Mouse (Mus musculus): Measurements from ENCODE around the gene Klk12. TPM values are rescaled to one million over a fixed set of nuclear protein-coding genes. Genes with fewer than 3 reads are reported as not detected.

The Klk12 gene
- polyA plus RNA-seq, 1 experiment: not detected

GRCm38 (mm10) chr7:43778176-43778970 lies 9.7 kb downstream of the Klk12 start:
- H3K4me3 ChIP-seq (ENCODE audit: extremely low read depth, insufficient read depth, insufficient read length): no peak overlapping the region
- H3K4me1 ChIP-seq (ENCODE audit: control insufficient read depth, insufficient read depth, insufficient read length): peaks cover 2% of the 10 kb centered on the region
- no peak overlapping the region for H3K27ac ChIP-seq (ENCODE audit: insufficient read depth, low read length)
- 85% methylated on average over 10 of the region's 10 CpGs for WGBS
- DNase-seq (ENCODE audit: low read depth in 1 of 2, low spot score in 2 of 2): no peak
- no peaks in the 10 kb centered on the region for H3K36me3 ChIP-seq (ENCODE audit: control insufficient read depth, insufficient read depth, low read length)
- TF ChIP-seq POLR2A (IDR thresholded peaks at IDR 0.05; ENCODE audit: low read depth, low read length): no peak
- no peak for TF ChIP-seq CTCF (IDR thresholded peaks at IDR 0.05; ENCODE audit: extremely low read depth, insufficient read depth, insufficient read length, insufficient replicate concordance)
- H3K27me3 ChIP-seq (ENCODE audit: control insufficient read depth, insufficient read depth, low read length): no peaks in the 10 kb centered on the region

GRCm38 (mm10) chr7:43780241-43780640 lies 11.5 kb downstream of the Klk12 start:
- Histone ChIP-seq H3K36me3 (ENCODE audit: control insufficient read depth, insufficient read depth, low read length) (no peaks in the 10 kb centered on the region), H3K27ac (ENCODE audit: insufficient read depth, low read length) (no peak overlapping the region), H3K4me1 (ENCODE audit: control insufficient read depth, insufficient read depth, insufficient read length) (peaks cover 2% of the 10 kb centered on the region), H3K4me3 (ENCODE audit: extremely low read depth, insufficient read depth, insufficient read length) (no peak overlapping the region), H3K27me3 (ENCODE audit: control insufficient read depth, insufficient read depth, low read length) (no peaks in the 10 kb centered on the region)
- WGBS: 71% methylated on average over 6 of the region's 6 CpGs
- DNase-seq (ENCODE audit: low read depth in 1 of 2, low spot score in 2 of 2): no peak
- no peak for TF ChIP-seq CTCF (IDR thresholded peaks at IDR 0.05; ENCODE audit: extremely low read depth, insufficient read depth, insufficient read length, insufficient replicate concordance)

- 44% methylated on average over 5 of the region's 5 CpGs for WGBS
- Histone ChIP-seq H3K4me3 (ENCODE audit: extremely low read depth, insufficient read depth, insufficient read length) (no peak within 1 kb of the TSS), H3K4me1 (ENCODE audit: control insufficient read depth, insufficient read depth, insufficient read length) (peaks cover 2% of the 10 kb centered on the region), H3K27ac (ENCODE audit: insufficient read depth, low read length) (no peak within 1 kb of the TSS), H3K36me3 (ENCODE audit: control insufficient read depth, insufficient read depth, low read length) (no peaks in the 10 kb centered on the region), H3K27me3 (ENCODE audit: control insufficient read depth, insufficient read depth, low read length) (no peaks in the 10 kb centered on the region)
- TF ChIP-seq CTCF (IDR thresholded peaks at IDR 0.05; ENCODE audit: extremely low read depth, insufficient read depth, insufficient read length, insufficient replicate concordance) (no peak), POLR2A (IDR thresholded peaks at IDR 0.05; ENCODE audit: low read depth, low read length) (no peak)
- DNase-seq (ENCODE audit: low read depth in 1 of 2, low spot score in 2 of 2): no peak
These were observed 12.0 kb downstream of the Klk12 start, which contains the start of gene Klk10 for GRCm38 (mm10) chr7:43780746-43781145. Klk10 (plus strand) TSS chr7:43781035.

GRCm38 (mm10) chr7:43781541-43781940 lies 12.8 kb downstream of the Klk12 start:
- Histone ChIP-seq H3K4me3 (ENCODE audit: extremely low read depth, insufficient read depth, insufficient read length) (no peak overlapping the region), H3K36me3 (ENCODE audit: control insufficient read depth, insufficient read depth, low read length) (no peaks in the 10 kb centered on the region), H3K27ac (ENCODE audit: insufficient read depth, low read length) (no peak overlapping the region), H3K4me1 (ENCODE audit: control insufficient read depth, insufficient read depth, insufficient read length) (peaks cover 2% of the 10 kb centered on the region), H3K27me3 (ENCODE audit: control insufficient read depth, insufficient read depth, low read length) (no peaks in the 10 kb centered on the region)
- WGBS: 93% methylated on average over 11 of the region's 11 CpGs
- no peak for TF ChIP-seq CTCF (IDR thresholded peaks at IDR 0.05; ENCODE audit: extremely low read depth, insufficient read depth, insufficient read length, insufficient replicate concordance)
- TF ChIP-seq POLR2A (IDR thresholded peaks at IDR 0.05; ENCODE audit: low read depth, low read length): no peak
- DNase-seq (ENCODE audit: low read depth in 1 of 2, low spot score in 2 of 2): no peak

- 10% methylated on average over 36 of the region's 36 CpGs for WGBS
- Histone ChIP-seq H3K27me3 (ENCODE audit: control insufficient read depth, insufficient read depth, low read length) (no peaks in the 10 kb centered on the region), H3K4me1 (ENCODE audit: control insufficient read depth, insufficient read depth, insufficient read length) (peaks cover 2% of the 10 kb centered on the region), H3K36me3 (ENCODE audit: control insufficient read depth, insufficient read depth, low read length) (no peaks in the 10 kb centered on the region), H3K27ac (ENCODE audit: insufficient read depth, low read length) (no peak overlapping the region), H3K4me3 (ENCODE audit: extremely low read depth, insufficient read depth, insufficient read length) (peak overlapping the region; percentile 35; the same call in 1 of the 2 replicates)
- DNase-seq (ENCODE audit: low read depth in 1 of 2, low spot score in 2 of 2): peak in 1 of 2 experiments; percentile 53
- TF ChIP-seq POLR2A (IDR thresholded peaks at IDR 0.05; ENCODE audit: low read depth, low read length) (no peak), CTCF (IDR thresholded peaks at IDR 0.05; ENCODE audit: extremely low read depth, insufficient read depth, insufficient read length, insufficient replicate concordance) (peak; percentile 53; the same call in 1 of the 2 replicates)
These were observed 13.9 kb downstream of the Klk12 start for GRCm38 (mm10) chr7:43782275-43783265.

GRCm38 (mm10) chr7:43785286-43785685 lies 16.6 kb downstream of the Klk12 start:
- no peak for DNase-seq (ENCODE audit: low read depth in 1 of 2, low spot score in 2 of 2)
- Histone ChIP-seq H3K27me3 (ENCODE audit: control insufficient read depth, insufficient read depth, low read length) (no peaks in the 10 kb centered on the region), H3K27ac (ENCODE audit: insufficient read depth, low read length) (no peak overlapping the region), H3K36me3 (ENCODE audit: control insufficient read depth, insufficient read depth, low read length) (no peaks in the 10 kb centered on the region), H3K4me1 (ENCODE audit: control insufficient read depth, insufficient read depth, insufficient read length) (peaks cover 2% of the 10 kb centered on the region), H3K4me3 (ENCODE audit: extremely low read depth, insufficient read depth, insufficient read length) (no peak overlapping the region)
- no peak for TF ChIP-seq POLR2A (IDR thresholded peaks at IDR 0.05; ENCODE audit: low read depth, low read length)
- no peak for TF ChIP-seq CTCF (IDR thresholded peaks at IDR 0.05; ENCODE audit: extremely low read depth, insufficient read depth, insufficient read length, insufficient replicate concordance)
- WGBS: 81% methylated on average over 1 of the region's 1 CpGs
